Mouse (Mus musculus) urinary bladder, adult 18-20 months (tissue): ENCODE results near the gene Ccdc186.
"Not testable (repeated sequence)": the region's sequence is repeated elsewhere in the genome, so short reads cannot be mapped to it uniquely, and the experiment has no call there.

Source experiments
- DNase-seq, 2 experiments: peaks; one replicate each; pipeline ENCODE4 v3.0.0; 2022; ENCODE audit warnings: low spot score in 2 of 2, mixed read lengths in 2 of 2

Ccdc186 gene

GRCm38 (mm10) chr19:56801656-56802351 lies 20.2 kb downstream of the Ccdc186 start:
- no peak for DNase-seq

- no peak for DNase-seq
Measured at GRCm38 (mm10) chr19:56800930-56801655, 20.9 kb downstream of the Ccdc186 start.

GRCm38 (mm10) chr19:56800226-56800625 lies 21.8 kb downstream of the Ccdc186 start:
- no peak for DNase-seq

- no peak for DNase-seq
Measured at GRCm38 (mm10) chr19:56797376-56797775, 24.6 kb downstream of the Ccdc186 start.

GRCm38 (mm10) chr19:56788952-56789351 lies 33.0 kb downstream of the Ccdc186 start:
- DNase-seq, result no peak

GRCm38 (mm10) chr19:56787911-56788310 lies 34.1 kb downstream of the Ccdc186 start:
- no peak for DNase-seq

GRCm38 (mm10) chr19:56778532-56778931 lies 43.5 kb downstream of the Ccdc186 start:
- DNase-seq, result not testable (repeated sequence)

- peak; percentile 26 to 41 for DNase-seq
Measured at GRCm38 (mm10) chr19:56776719-56777382, 45.1 kb downstream of the Ccdc186 start.

GRCm38 (mm10) chr19:56775893-56776718 lies 45.9 kb downstream of the Ccdc186 start:
- no peak for DNase-seq

GRCm38 (mm10) chr19:56774971-56775892 lies 46.8 kb downstream of the Ccdc186 start:
- no peak for DNase-seq

GRCm38 (mm10) chr19:56774408-56774962 lies 47.5 kb downstream of the Ccdc186 start:
- no peak for DNase-seq

- no peak for DNase-seq
Measured at GRCm38 (mm10) chr19:56773393-56773971, 48.5 kb downstream of the Ccdc186 start.

- DNase-seq, result no peak
Measured at GRCm38 (mm10) chr19:56772158-56772557, 49.8 kb downstream of the Ccdc186 start.

GRCm38 (mm10) chr19:56769024-56769423 lies 53.0 kb downstream of the Ccdc186 start:
- DNase-seq, result no peak

GRCm38 (mm10) chr19:56762686-56763085 lies 59.3 kb downstream of the Ccdc186 start:
- no peak for DNase-seq

- DNase-seq, result no peak
Measured at GRCm38 (mm10) chr19:56761727-56762126, 60.3 kb downstream of the Ccdc186 start.

- no peak for DNase-seq
Measured at GRCm38 (mm10) chr19:56761096-56761495, 60.9 kb downstream of the Ccdc186 start.

GRCm38 (mm10) chr19:56760306-56760940 lies 61.6 kb downstream of the Ccdc186 start:
- no peak for DNase-seq

- DNase-seq, result no peak
Measured at GRCm38 (mm10) chr19:56759740-56760139, 62.2 kb downstream of the Ccdc186 start.
